Mouse (Mus musculus) hindbrain, postnatal 0 days (tissue): Measurements from ENCODE around the gene Syde2. TPM values are rescaled to one million over a fixed set of nuclear protein-coding genes. Genes with fewer than 3 reads are reported as not detected.
A peak's percentile ranks its signal among the peaks of the same experiment; 100 is the strongest.

Source experiments
- ATAC-seq: fragments of 200-750 bp; cut with Nextera tagmentation; 2 replicates; pipeline ENCODE4 v1.8.0; 2017; ENCODE audit warnings: mild to moderate bottlenecking, moderate TSS enrichment, moderate library complexity
- DNase-seq: peaks from one replicate; pipeline ENCODE4 v3.0.0-alpha.2; 2015; ENCODE audit warnings: low spot score
- H3K27ac ChIP-seq: fragments of 300-500 bp; sonication (generic); 2 replicates; pipeline ENCODE4 v1.5.1; 2014; ENCODE audit warnings: mild to moderate bottlenecking
- H3K27me3 ChIP-seq: fragments of 300-500 bp; sonication (generic); 2 replicates; pipeline ENCODE4 v1.6.1; 2014; ENCODE audit warnings: low read length, mixed read lengths; ENCODE audit not compliant: insufficient read depth
- H3K36me3 ChIP-seq: fragments of 300-500 bp; sonication (generic); 2 replicates; pipeline ENCODE4 v1.6.1; 2014; ENCODE audit warnings: low read length, mixed read lengths; ENCODE audit not compliant: insufficient read depth
- H3K4me1 ChIP-seq: fragments of 300-500 bp; sonication (generic); 2 replicates; pipeline ENCODE4 v1.6.1; 2014; ENCODE audit warnings: antibody characterized with exemption, low read length, mixed read lengths; ENCODE audit not compliant: insufficient read depth
- H3K4me2 ChIP-seq: fragments of 300-500 bp; sonication (generic); 2 replicates; pipeline ENCODE4 v1.6.1; 2014; ENCODE audit warnings: low read depth, mild to moderate bottlenecking, low read length, moderate library complexity, mixed read lengths
- H3K4me3 ChIP-seq: fragments of 300-500 bp; sonication (generic); 2 replicates; pipeline ENCODE4 v1.5.1; 2014; ENCODE audit warnings: low read length
- H3K9ac ChIP-seq: fragments of 300-500 bp; sonication (generic); replicated peaks from 2 replicates; pipeline ENCODE4 v1.6.1; 2014; ENCODE audit warnings: mild to moderate bottlenecking, low read length, moderate library complexity, mixed read lengths
- H3K9me3 ChIP-seq: fragments of 300-500 bp; sonication (generic); 2 replicates; pipeline ENCODE4 v1.6.1; 2016; ENCODE audit warnings: low read length, mixed read lengths
- CTCF ChIP-seq: IDR thresholded peaks from 2 replicates; pipeline ENCODE4 v1.5.1; 2016; ENCODE audit warnings: antibody characterized with exemption, control low read depth, low read depth
- WGBS: fragments of 180-500 bp; shearing (Covaris S2); extraction: QIAGEN DNeasy Blood & Tissue Kit; methylation state at CpG from one replicate; pipeline ENCODE4 v1.1.7; 2014; 5-methylcytosine and 5-hydroxymethylcytosine counted together
- polyA plus RNA-seq: library from polyadenylated mRNA; unstranded; fragments of >200 nt; fragmentation: Nextera tagmentation; extraction: Ambion mirVana; gene quantifications from 2 replicates; pipeline ENCODE4 v1.2.1, GENCODE M21; 2015
- total RNA-seq: library from RNA; depleted of rRNA; stranded (reverse); fragments of >200 nt; gene quantifications from 2 replicates; pipeline ENCODE4 v1.2.3, GENCODE M21; 2014

The Syde2 gene
- total and polyA plus RNA-seq, 2 experiments from 2014 or later: 0.61 to 5.1 TPM

DNA sequence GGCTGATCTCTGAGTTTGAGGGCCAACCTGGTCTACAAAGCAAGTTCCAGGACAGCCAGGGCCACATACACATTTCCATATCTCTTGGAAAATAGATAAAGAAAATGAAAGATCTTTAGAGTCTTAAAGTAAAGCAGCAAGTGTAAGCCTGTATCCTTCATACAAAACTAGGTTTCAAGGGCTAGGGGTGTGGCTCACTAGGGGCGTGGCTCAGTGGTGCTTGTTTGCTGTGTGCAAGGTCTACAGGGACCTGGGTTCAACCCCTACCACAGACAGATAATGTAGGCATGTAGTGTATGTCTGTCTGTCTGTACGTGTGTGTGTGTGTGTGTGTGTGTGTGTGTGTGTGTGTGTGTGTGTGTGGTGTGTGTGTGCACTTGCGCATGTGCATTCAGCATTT lies 41.8 kb upstream of the Syde2 start:
- Histone ChIP-seq H3K27ac (no peak overlapping the region), H3K9me3 (no peaks in the 10 kb centered on the region), H3K4me3 (no peak overlapping the region), H3K27me3 (no peaks in the 10 kb centered on the region), H3K4me1 (no peaks in the 10 kb centered on the region), H3K4me2 (no peak overlapping the region), H3K36me3 (peaks cover 16% of the 10 kb centered on the region; the same call in 1 of the 2 replicates), H3K9ac (no peak overlapping the region)
- TF ChIP-seq CTCF: no peak
- ATAC-seq (no peak), DNase-seq (no peak)
- 96% methylated on average over 3 of the region's 3 CpGs for WGBS

- no peak for DNase-seq
- no peak for TF ChIP-seq CTCF
- no peaks in the 10 kb centered on the region for H3K4me1 ChIP-seq
- H3K4me3 ChIP-seq: no peak overlapping the region
- H3K27ac ChIP-seq: no peak overlapping the region
- no peaks in the 10 kb centered on the region for H3K27me3 ChIP-seq
- H3K36me3 ChIP-seq: peaks cover 10% of the 10 kb centered on the region; the same call in 1 of the 2 replicates
- no peaks in the 10 kb centered on the region for H3K9me3 ChIP-seq
- no peak overlapping the region for H3K4me2 ChIP-seq
- no peak for ATAC-seq
- H3K9ac ChIP-seq: no peak overlapping the region
- 64% methylated on average over 2 of the region's 2 CpGs for WGBS
Measured at GRCm38 (mm10) chr3:145946654-145947053, 41.0 kb upstream of the Syde2 start.

GRCm38 (mm10) chr3:145947539-145948204 lies 40.0 kb upstream of the Syde2 start:
- DNase-seq: no peak
- 28% methylated on average over 6 of the region's 6 CpGs for WGBS
- H3K4me3 ChIP-seq: no peak overlapping the region
- no peaks in the 10 kb centered on the region for H3K4me1 ChIP-seq
- H3K27ac ChIP-seq: no peak overlapping the region
- peaks cover 10% of the 10 kb centered on the region; the same call in 1 of the 2 replicates for H3K36me3 ChIP-seq
- TF ChIP-seq CTCF: no peak
- no peak overlapping the region for H3K9ac ChIP-seq
- H3K4me2 ChIP-seq: no peak overlapping the region
- no peaks in the 10 kb centered on the region for H3K27me3 ChIP-seq
- ATAC-seq: no peak
- no peaks in the 10 kb centered on the region for H3K9me3 ChIP-seq

DNA sequence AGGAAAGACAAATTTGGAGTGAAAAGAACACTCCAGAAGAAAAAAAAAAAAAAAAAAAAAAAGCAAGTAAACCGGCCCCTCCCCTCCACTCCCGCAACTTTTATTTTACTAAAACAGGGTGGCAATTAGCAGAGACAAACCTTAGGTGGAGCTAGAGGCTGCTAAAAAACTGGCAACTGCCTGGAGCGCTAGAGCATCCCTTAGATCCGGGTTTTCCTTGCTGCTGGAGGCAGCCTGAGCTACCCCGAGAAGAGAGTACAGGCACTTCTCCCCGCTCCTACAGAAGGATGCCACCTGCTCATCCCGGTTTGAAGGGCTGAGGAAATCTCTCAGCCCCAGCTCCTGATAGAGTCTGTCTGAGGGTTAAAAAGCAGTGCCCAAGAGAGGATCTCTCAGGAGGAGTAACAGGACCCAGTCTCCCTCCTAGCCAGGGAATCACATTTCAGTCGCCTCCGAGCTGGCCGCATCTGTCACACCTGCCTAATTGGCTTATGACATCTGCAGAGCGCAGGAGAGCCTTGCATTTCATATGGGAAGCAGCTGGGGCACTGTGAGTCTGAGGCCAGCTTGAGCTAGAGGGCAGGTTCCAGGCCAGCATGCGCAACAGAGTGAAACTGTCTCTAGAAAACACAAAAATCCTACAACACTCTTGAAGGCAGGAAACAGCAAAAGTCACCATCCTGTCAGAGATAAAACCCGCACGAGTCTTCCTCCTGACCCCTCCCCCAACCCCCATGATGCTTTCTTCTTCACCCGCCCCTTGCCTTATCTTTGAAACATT lies 37.4 kb upstream of the Syde2 start:
- Histone ChIP-seq H3K4me3 (0 out of 2 replicates have a peak overlapping the region, but pooled peaks have one; percentile 13), H3K4me2 (peak overlapping the region; percentile 44), H3K9me3 (no peaks in the 10 kb centered on the region), H3K27ac (no peak overlapping the region), H3K4me1 (no peaks in the 10 kb centered on the region), H3K9ac (no peak overlapping the region), H3K36me3 (no peaks in the 10 kb centered on the region), H3K27me3 (no peaks in the 10 kb centered on the region)
- TF ChIP-seq CTCF: peak; percentile 74
- DNase-seq: peak; percentile 86
- 12% methylated on average over 15 of the region's 15 CpGs for WGBS
- peak; percentile 89 for ATAC-seq

- no peaks in the 10 kb centered on the region for H3K36me3 ChIP-seq
- H3K9ac ChIP-seq: no peak overlapping the region
- no peaks in the 10 kb centered on the region for H3K27me3 ChIP-seq
- TF ChIP-seq CTCF: no peak
- DNase-seq (no peak), ATAC-seq (no peak)
- H3K9me3 ChIP-seq: no peaks in the 10 kb centered on the region
- H3K4me2 ChIP-seq: no peak overlapping the region; the same call in 1 of the 2 replicates
- H3K4me1 ChIP-seq: no peaks in the 10 kb centered on the region
- no peak overlapping the region for H3K4me3 ChIP-seq
- no peak overlapping the region for H3K27ac ChIP-seq
- 48% methylated on average over 5 of the region's 5 CpGs for WGBS
Measured at GRCm38 (mm10) chr3:145950815-145951130, 36.9 kb upstream of the Syde2 start.

- no peak for ATAC-seq
- no peak for TF ChIP-seq CTCF
- H3K27ac ChIP-seq: no peak overlapping the region
- no peaks in the 10 kb centered on the region for H3K27me3 ChIP-seq
- H3K4me2 ChIP-seq: no peak overlapping the region
- no peaks in the 10 kb centered on the region for H3K36me3 ChIP-seq
- no peak overlapping the region for H3K9ac ChIP-seq
- WGBS: 69% methylated on average over 17 of the region's 17 CpGs
- no peak for DNase-seq
- no peak overlapping the region for H3K4me3 ChIP-seq
- no peaks in the 10 kb centered on the region for H3K4me1 ChIP-seq
- no peaks in the 10 kb centered on the region for H3K9me3 ChIP-seq
Measured at GRCm38 (mm10) chr3:145951287-145952165, 36.1 kb upstream of the Syde2 start.
